Mouse (Mus musculus) brain, embryonic 14.5 days (tissue): Measurements from ENCODE around the gene Strc.

Source experiments
- CTCF ChIP-seq: fragments of 200-500 bp; IDR thresholded peaks from 2 replicates; pipeline ENCODE4 v1.5.1; 2012; ENCODE audit warnings: inconsistent platforms, mild to moderate bottlenecking, moderate library complexity, borderline replicate concordance; ENCODE audit not compliant: insufficient read depth, insufficient read length; ENCODE audit errors: extremely low read depth
- POLR2A ChIP-seq: fragments of 200-500 bp; IDR thresholded peaks from 2 replicates; pipeline ENCODE4 v1.6.1; 2012; ENCODE audit warnings: mild to moderate bottlenecking, inconsistent platforms, borderline replicate concordance; ENCODE audit not compliant: poor library complexity, insufficient read depth, insufficient read length, severe bottlenecking; ENCODE audit errors: extremely low read depth

DNA sequence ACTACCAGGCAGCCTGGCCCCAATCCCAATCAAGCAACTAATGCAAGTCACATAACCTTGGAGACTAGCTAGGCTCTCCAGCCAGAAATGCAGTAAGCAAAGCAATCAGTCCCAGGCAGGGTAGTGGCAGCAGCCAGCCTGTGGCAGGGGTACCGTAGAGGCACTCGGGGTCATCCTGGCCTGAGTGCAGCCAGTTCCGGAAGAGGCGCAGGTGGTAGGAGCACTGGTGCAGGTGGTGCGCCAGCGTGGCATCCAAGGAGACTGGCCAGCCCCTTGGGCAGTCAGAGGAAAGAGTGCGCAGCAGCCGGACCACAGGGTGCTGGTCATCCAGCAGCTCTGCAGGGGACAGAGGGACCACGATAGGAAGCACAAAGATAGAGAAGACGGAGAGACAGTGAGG is 63.9 kb downstream of the Strc start:
- TF ChIP-seq POLR2A, result no peak
- no peak for TF ChIP-seq CTCF
